Mouse (Mus musculus) forebrain, postnatal 0 days (tissue): ENCODE measurements around the gene Rnf220. TPM values are rescaled to one million over a fixed set of nuclear protein-coding genes. Genes with fewer than 3 reads are reported as not detected.

Source experiments
- ATAC-seq: fragments of 200-750 bp; cut with Nextera tagmentation; 2 replicates; pipeline ENCODE4 v1.8.0; 2017; ENCODE audit warnings: mild to moderate bottlenecking, moderate library complexity
- DNase-seq: peaks from one replicate; pipeline ENCODE4 v3.0.0-alpha.2; 2015
- H3K27ac ChIP-seq: fragments of 300-500 bp; sonication (generic); 2 replicates; pipeline ENCODE4 v1.5.1; 2014; ENCODE audit warnings: low read depth, mild to moderate bottlenecking, antibody characterized with exemption, low read length, moderate library complexity, mixed read lengths
- H3K27me3 ChIP-seq: fragments of 300-500 bp; sonication (generic); 2 replicates; pipeline ENCODE4 v1.6.1; 2014; ENCODE audit warnings: mild to moderate bottlenecking, low read length, mixed read lengths; ENCODE audit not compliant: insufficient read depth
- H3K36me3 ChIP-seq: fragments of 300-500 bp; sonication (generic); 2 replicates; pipeline ENCODE4 v1.6.1; 2014; ENCODE audit warnings: mild to moderate bottlenecking, moderate library complexity; ENCODE audit not compliant: insufficient read depth
- H3K4me1 ChIP-seq: fragments of 300-500 bp; sonication (generic); 2 replicates; pipeline ENCODE4 v1.6.1; 2014; ENCODE audit warnings: antibody characterized with exemption; ENCODE audit not compliant: insufficient read depth
- H3K4me2 ChIP-seq: fragments of 300-500 bp; sonication (generic); 2 replicates; pipeline ENCODE4 v1.6.1; 2014; ENCODE audit warnings: low read depth, mild to moderate bottlenecking, moderate library complexity
- H3K4me3 ChIP-seq: fragments of 300-500 bp; sonication (generic); 2 replicates; pipeline ENCODE4 v1.5.1; 2014; ENCODE audit warnings: low read depth, low read length, mixed read lengths
- H3K9ac ChIP-seq: fragments of 300-500 bp; sonication (generic); 2 replicates; pipeline ENCODE4 v1.6.1; 2014; ENCODE audit warnings: mild to moderate bottlenecking
- H3K9me3 ChIP-seq: fragments of 300-500 bp; sonication (generic); 2 replicates; pipeline ENCODE4 v1.6.1; 2016; ENCODE audit warnings: low read length
- CTCF ChIP-seq: sonication (generic); IDR thresholded peaks from 2 replicates; pipeline ENCODE4 v1.5.1; 2016; ENCODE audit warnings: antibody characterized with exemption, control low read depth, low read depth
- WGBS: fragments of 180-500 bp; shearing (Covaris S2); extraction: QIAGEN DNeasy Blood & Tissue Kit; methylation state at CpG from one replicate; pipeline ENCODE4 v1.1.7; 2014; 5-methylcytosine and 5-hydroxymethylcytosine counted together
- polyA plus RNA-seq: library from polyadenylated mRNA; unstranded; fragments of >200 nt; fragmentation: Nextera tagmentation; extraction: Ambion mirVana; gene quantifications from 2 replicates; pipeline ENCODE4 v1.2.1, GENCODE M21; 2015
- total RNA-seq: library from RNA; depleted of rRNA; stranded (reverse); fragments of >200 nt; gene quantifications from 2 replicates; pipeline ENCODE4 v1.2.3, GENCODE M21; 2014

The Rnf220 gene
- total and polyA plus RNA-seq, 2 experiments from 2014 or later: 140 to 185 TPM

GRCm38 (mm10) chr4:117385247-117385646 lies 111.6 kb downstream of the Rnf220 start:
- H3K27me3 ChIP-seq: no peaks in the 10 kb centered on the region
- H3K36me3 ChIP-seq: no peaks in the 10 kb centered on the region
- DNase-seq (no peak), ATAC-seq (no peak)
- no peaks in the 10 kb centered on the region for H3K4me1 ChIP-seq
- no peak overlapping the region for H3K4me3 ChIP-seq
- H3K27ac ChIP-seq: no peak overlapping the region
- 91% methylated on average over 1 of the region's 1 CpGs for WGBS
- TF ChIP-seq CTCF: no peak
- no peak overlapping the region for H3K9ac ChIP-seq
- H3K4me2 ChIP-seq: no peak overlapping the region
- no peaks in the 10 kb centered on the region for H3K9me3 ChIP-seq

GRCm38 (mm10) chr4:117381846-117382245 lies 115.0 kb downstream of the Rnf220 start:
- H3K4me1 ChIP-seq: no peaks in the 10 kb centered on the region
- H3K9ac ChIP-seq: no peak overlapping the region
- no peak overlapping the region for H3K4me2 ChIP-seq
- no peak for TF ChIP-seq CTCF
- ATAC-seq (no peak), DNase-seq (no peak)
- H3K36me3 ChIP-seq: no peaks in the 10 kb centered on the region
- no peaks in the 10 kb centered on the region for H3K27me3 ChIP-seq
- no peak overlapping the region for H3K4me3 ChIP-seq
- 95% methylated on average over 8 of the region's 8 CpGs for WGBS
- no peak overlapping the region for H3K27ac ChIP-seq
- no peaks in the 10 kb centered on the region for H3K9me3 ChIP-seq

- Histone ChIP-seq H3K9me3 (no peaks in the 10 kb centered on the region), H3K27me3 (no peaks in the 10 kb centered on the region), H3K27ac (no peak overlapping the region), H3K4me2 (no peak overlapping the region), H3K36me3 (no peaks in the 10 kb centered on the region), H3K4me1 (no peaks in the 10 kb centered on the region), H3K9ac (no peak overlapping the region), H3K4me3 (no peak overlapping the region)
- DNase-seq (no peak), ATAC-seq (no peak)
- WGBS: 95% methylated on average over 5 of the region's 5 CpGs
- no peak for TF ChIP-seq CTCF
Measured at GRCm38 (mm10) chr4:117380558-117380935, 116.3 kb downstream of the Rnf220 start.

GRCm38 (mm10) chr4:117379803-117380557 lies 116.9 kb downstream of the Rnf220 start:
- ATAC-seq (peak; percentile 63; the same call in 1 of the 2 replicates), DNase-seq (no peak)
- no peaks in the 10 kb centered on the region for H3K4me1 ChIP-seq
- H3K4me3 ChIP-seq: no peak overlapping the region
- no peaks in the 10 kb centered on the region for H3K36me3 ChIP-seq
- no peaks in the 10 kb centered on the region for H3K27me3 ChIP-seq
- no peak overlapping the region for H3K9ac ChIP-seq
- TF ChIP-seq CTCF: no peak
- whole genome bisulfite sequencing: 15% methylated on average over 14 of the region's 14 CpGs
- H3K4me2 ChIP-seq: no peak overlapping the region
- H3K27ac ChIP-seq: no peak overlapping the region
- H3K9me3 ChIP-seq: no peaks in the 10 kb centered on the region

GRCm38 (mm10) chr4:117374078-117374540 lies 122.7 kb downstream of the Rnf220 start:
- peak overlapping the region; percentile 42 for H3K4me2 ChIP-seq
- WGBS: 17% methylated on average over 10 of the region's 10 CpGs
- H3K4me1 ChIP-seq: peaks cover 6% of the 10 kb centered on the region; the same call in 1 of the 2 replicates
- H3K9ac ChIP-seq: peak overlapping the region; percentile 14; the same call in 1 of the 2 replicates
- H3K9me3 ChIP-seq: no peaks in the 10 kb centered on the region
- H3K27me3 ChIP-seq: no peaks in the 10 kb centered on the region
- no peak for DNase-seq
- no peak overlapping the region for H3K27ac ChIP-seq
- H3K36me3 ChIP-seq: no peaks in the 10 kb centered on the region
- TF ChIP-seq CTCF: no peak
- no peak for ATAC-seq
- peak overlapping the region; percentile 8; the same call in 1 of the 2 replicates for H3K4me3 ChIP-seq

GRCm38 (mm10) chr4:117373324-117374077 lies 123.4 kb downstream of the Rnf220 start:
- peak; percentile 87 for ATAC-seq
- peaks cover 6% of the 10 kb centered on the region; the same call in 1 of the 2 replicates for H3K4me1 ChIP-seq
- no peaks in the 10 kb centered on the region for H3K27me3 ChIP-seq
- 9% methylated on average over 15 of the region's 16 CpGs for WGBS
- DNase-seq: peak; percentile 60
- H3K4me3 ChIP-seq: peak overlapping the region; percentile 8; the same call in 1 of the 2 replicates
- H3K4me2 ChIP-seq: peak overlapping the region; percentile 42
- peak overlapping the region; percentile 14; the same call in 1 of the 2 replicates for H3K9ac ChIP-seq
- H3K27ac ChIP-seq: 0 out of 2 replicates have a peak overlapping the region, but pooled peaks have one; percentile 4
- H3K36me3 ChIP-seq: no peaks in the 10 kb centered on the region
- no peak for TF ChIP-seq CTCF
- H3K9me3 ChIP-seq: no peaks in the 10 kb centered on the region

- Histone ChIP-seq H3K36me3 (no peaks in the 10 kb centered on the region), H3K4me3 (no peak overlapping the region), H3K4me1 (peaks cover 6% of the 10 kb centered on the region; the same call in 1 of the 2 replicates), H3K27me3 (no peaks in the 10 kb centered on the region), H3K9ac (no peak overlapping the region), H3K27ac (no peak overlapping the region), H3K4me2 (no peak overlapping the region), H3K9me3 (no peaks in the 10 kb centered on the region)
- DNase-seq: no peak
- ATAC-seq: no peak
- TF ChIP-seq CTCF: no peak
- WGBS: 26% methylated on average over 2 of the region's 2 CpGs
Measured at GRCm38 (mm10) chr4:117371896-117372295, 125.0 kb downstream of the Rnf220 start.
